Mouse (Mus musculus): ENCODE data around the gene Pacsin1.

- TF ChIP-seq POLR2A (IDR thresholded peaks at IDR 0.05; ENCODE audit: extremely low read depth, insufficient read depth, low read length) (no peak), CTCF (IDR thresholded peaks at IDR 0.05; ENCODE audit: low read depth, low read length) (no peak)
Measured at GRCm38 (mm10) chr17:27642491-27643062, 12.7 kb upstream of the Pacsin1 start.
